Mouse (Mus musculus) ES-E14 (cell line): ENCODE results near the gene Cers6.

Source experiments
- CHD2 ChIP-seq: IDR thresholded peaks from 2 replicates; pipeline ENCODE4 v1.6.1; 2014; ENCODE audit warnings: mild to moderate bottlenecking, low read depth, low read length, inconsistent platforms
- ZC3H11A ChIP-seq: IDR thresholded peaks from 2 replicates; pipeline ENCODE4 v1.6.1; 2012; ENCODE audit warnings: low read depth, mild to moderate bottlenecking, inconsistent platforms, low read length, borderline replicate concordance

- no peak for TF ChIP-seq CHD2
- no peak for TF ChIP-seq ZC3H11A
Observed at GRCm38 (mm10) chr2:68906921-68907320, 45.7 kb downstream of the Cers6 start.
